Mouse (Mus musculus): ENCODE measurements around the gene Zik1. TPM values are rescaled to one million over a fixed set of nuclear protein-coding genes. Genes with fewer than 3 reads are reported as not detected.

Gene Zik1
- polyA plus RNA-seq (2012; rRNA removed; ENCODE audit: low replicate concordance) = 0.42 and 1.4 TPM in 2 replicates

GRCm38 (mm10) chr7:10494786-10495521, at the start of gene Zik1:
Gene Zik1, minus strand, starts transcription at chr7:10495394.

GRCm38 (mm10) chr7:10443031-10443430, 52.2 kb downstream of the Zik1 start, which contains the start of gene Vmn1r67:
Gene Vmn1r67, plus strand, starts transcription at chr7:10443331.

Other genes starting within 250 kb of the Zik1 start
- not detected in 2 replicates for gene Vmn1r66, start 217.4 kb downstream of the Zik1 start, polyA plus RNA-seq (2012; rRNA removed; ENCODE audit: low replicate concordance)
- not detected in 2 replicates for gene Vmn1r67, start 52.1 kb downstream of the Zik1 start, polyA plus RNA-seq (2012; rRNA removed; ENCODE audit: low replicate concordance)
- not detected in 2 replicates for gene Vmn1r68, start 63.1 kb upstream of the Zik1 start, polyA plus RNA-seq (2012; rRNA removed; ENCODE audit: low replicate concordance)
- gene Vmn1r69, start 118.3 kb upstream of the Zik1 start, polyA plus RNA-seq (2012; rRNA removed; ENCODE audit: low replicate concordance) = not detected in 2 replicates
- gene Vmn1r70, start 136.1 kb upstream of the Zik1 start, polyA plus RNA-seq (2012; rRNA removed; ENCODE audit: low replicate concordance) = not detected in 2 replicates
- not detected in 2 replicates for gene Nlrp4b, start 192.4 kb upstream of the Zik1 start, polyA plus RNA-seq (2012; rRNA removed; ENCODE audit: low replicate concordance)

Measured in subcutaneous adipose tissue, adult 2 months (tissue).